Mouse (Mus musculus): ENCODE results near the gene Lrig1.
A peak's percentile ranks its signal among the peaks of the same experiment; 100 is the strongest.

The Lrig1 gene

GRCm38 (mm10) chr6:94647574-94648430 is 52.2 kb downstream of the Lrig1 start:
- DNase-seq (ENCODE audit: low spot score): peak; percentile 94

GRCm38 (mm10) chr6:94646902-94647301 is 53.1 kb downstream of the Lrig1 start:
- DNase-seq (ENCODE audit: low spot score): no peak

GRCm38 (mm10) chr6:94646274-94646863 is 53.6 kb downstream of the Lrig1 start:
- DNase-seq (ENCODE audit: low spot score): no peak

- DNase-seq (ENCODE audit: low spot score): peak; percentile 74
Measured at GRCm38 (mm10) chr6:94645723-94646122, 54.2 kb downstream of the Lrig1 start.

GRCm38 (mm10) chr6:94644641-94645040 is 55.3 kb downstream of the Lrig1 start:
- DNase-seq (ENCODE audit: low spot score): no peak

- no peak for DNase-seq (ENCODE audit: low spot score)
Measured at GRCm38 (mm10) chr6:94643989-94644388, 56.0 kb downstream of the Lrig1 start.

GRCm38 (mm10) chr6:94642048-94642447 is 57.9 kb downstream of the Lrig1 start:
- DNase-seq (ENCODE audit: low spot score): no peak

GRCm38 (mm10) chr6:94640297-94640696 is 59.7 kb downstream of the Lrig1 start:
- DNase-seq (ENCODE audit: low spot score): peak; percentile 85

- DNase-seq (ENCODE audit: low spot score): no peak
Measured at GRCm38 (mm10) chr6:94637024-94637434, 62.9 kb downstream of the Lrig1 start.

- no peak for DNase-seq (ENCODE audit: low spot score)
Measured at GRCm38 (mm10) chr6:94635343-94635742, 64.6 kb downstream of the Lrig1 start.

- DNase-seq (ENCODE audit: low spot score): no peak
Measured at GRCm38 (mm10) chr6:94634710-94635109, 65.2 kb downstream of the Lrig1 start.

GRCm38 (mm10) chr6:94634274-94634673 is 65.7 kb downstream of the Lrig1 start:
- no peak for DNase-seq (ENCODE audit: low spot score)

GRCm38 (mm10) chr6:94631779-94632082 is 68.2 kb downstream of the Lrig1 start:
- DNase-seq (ENCODE audit: low spot score): no peak

- peak; percentile 86 for DNase-seq (ENCODE audit: low spot score)
Measured at GRCm38 (mm10) chr6:94631051-94631778, 68.7 kb downstream of the Lrig1 start.

- DNase-seq (ENCODE audit: low spot score): no peak
Measured at GRCm38 (mm10) chr6:94628787-94629186, 71.2 kb downstream of the Lrig1 start.

GRCm38 (mm10) chr6:94627714-94628595 is 72.0 kb downstream of the Lrig1 start:
- no peak for DNase-seq (ENCODE audit: low spot score)

GRCm38 (mm10) chr6:94626807-94627206 is 73.2 kb downstream of the Lrig1 start:
- peak; percentile 70 for DNase-seq (ENCODE audit: low spot score)

- DNase-seq (ENCODE audit: low spot score): no peak
Measured at GRCm38 (mm10) chr6:94625896-94626295, 74.1 kb downstream of the Lrig1 start.

- no peak for DNase-seq (ENCODE audit: low spot score)
Measured at GRCm38 (mm10) chr6:94624543-94624942, 75.4 kb downstream of the Lrig1 start.

GRCm38 (mm10) chr6:94622983-94623382 is 77.0 kb downstream of the Lrig1 start:
- peak; percentile 65 for DNase-seq (ENCODE audit: low spot score)

GRCm38 (mm10) chr6:94620801-94621301 is 79.1 kb downstream of the Lrig1 start:
- peak; percentile 68 for DNase-seq (ENCODE audit: low spot score)

GRCm38 (mm10) chr6:94620287-94620686 is 79.7 kb downstream of the Lrig1 start:
- DNase-seq (ENCODE audit: low spot score): no peak
